ENCODE assay signal across 8 mouse cellular contexts in the genomic region with DNA sequence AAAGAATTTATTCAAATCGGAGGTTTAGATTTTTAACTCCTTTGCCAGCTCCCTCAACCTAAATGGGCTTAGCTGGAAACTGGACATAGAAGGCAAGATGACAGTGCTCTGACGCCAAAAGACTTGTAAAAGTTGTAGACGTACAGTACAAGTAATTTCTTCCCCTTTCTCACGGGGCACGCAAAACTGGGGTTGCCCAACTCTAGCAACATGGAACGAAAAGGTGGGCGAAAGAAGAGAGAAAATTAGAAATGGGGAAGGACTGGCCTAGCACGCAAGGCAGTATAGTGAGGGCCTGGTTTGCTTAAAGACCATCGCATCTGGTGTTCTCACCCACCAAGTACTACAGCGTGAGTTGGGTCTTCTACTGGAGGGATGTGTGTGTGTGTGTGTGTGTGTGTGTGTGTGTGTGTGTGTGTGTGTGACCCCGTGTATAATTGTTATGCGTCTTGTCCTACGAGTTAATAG. TPM values are rescaled to one million over a fixed set of nuclear protein-coding genes. Genes with fewer than 3 reads are reported as not detected.
DNase-seq lines count a peak whose midpoint lies in the region; ATAC-seq and TF ChIP-seq lines count a peak whose summit lies in the region.

No protein-coding gene starts in this region.

- peak; percentile 2; the same call in 1 of the 2 replicates for ATAC-seq in forebrain, embryonic 12.5 days (ENCODE audit: low FRiP score)
- ATAC-seq in liver, embryonic 12.5 days, result no peak
- no peak for ATAC-seq in neural tube, embryonic 15.5 days (ENCODE audit: low FRiP score)

- peak overlapping the region; percentile 87 for H3K4me2 ChIP-seq in forebrain, embryonic 12.5 days
- H3K4me2 ChIP-seq in liver, embryonic 12.5 days, result peak overlapping the region; percentile 99
- peak overlapping the region; percentile 94 for H3K4me2 ChIP-seq in neural tube, embryonic 15.5 days

- 40% methylated on average over 13 of the region's 13 CpGs for WGBS in forebrain, embryonic 12.5 days
- 23% methylated on average over 13 of the region's 13 CpGs for WGBS in liver, embryonic 12.5 days (ENCODE audit: insufficient replicate concordance)
- 47% methylated on average over 13 of the region's 13 CpGs for WGBS in neural tube, embryonic 15.5 days

- H3K27ac ChIP-seq in layer of hippocampus, adult 2 months, result peak overlapping the region; percentile 92; the same call in 1 of the 2 replicates
- no peak overlapping the region for H3K27ac ChIP-seq in forebrain, embryonic 12.5 days
- peak overlapping the region; percentile 87 for H3K27ac ChIP-seq in liver, embryonic 12.5 days
- no peak overlapping the region for H3K27ac ChIP-seq in neural tube, embryonic 15.5 days (replicated peaks)

- H3K9me3 ChIP-seq in forebrain, embryonic 12.5 days, result no peaks in the 10 kb centered on the region
- no peaks in the 10 kb centered on the region for H3K9me3 ChIP-seq in liver, embryonic 12.5 days (replicated peaks)
- H3K9me3 ChIP-seq in neural tube, embryonic 15.5 days (replicated peaks), result no peaks in the 10 kb centered on the region

- peaks cover 43% of the 10 kb centered on the region for H3K4me1 ChIP-seq in forebrain, embryonic 12.5 days
- peaks cover 68% of the 10 kb centered on the region for H3K4me1 ChIP-seq in liver, embryonic 12.5 days
- peaks cover 56% of the 10 kb centered on the region for H3K4me1 ChIP-seq in neural tube, embryonic 15.5 days

- DNase-seq in layer of hippocampus, adult 2 months (ENCODE audit: low spot score in 2 of 2), result no peak
- DNase-seq in layer of hippocampus, adult 9-10 months (ENCODE audit: low spot score), result no peak
- no peak for DNase-seq in layer of hippocampus, postnatal 25 days (ENCODE audit: extremely low spot score in 1 of 2, low spot score in 1 of 2)
- no peak for DNase-seq in adrenal gland, adult (ENCODE audit: inconsistent age in 2 of 2, low spot score in 1 of 2)
- no peak for DNase-seq in kidney, postnatal 36 days

- TF ChIP-seq CTCF in layer of hippocampus, adult 2 months (conservative IDR thresholded peaks at IDR 0.05), result no peak

- peaks cover 35% of the 10 kb centered on the region for H3K27me3 ChIP-seq in forebrain, embryonic 12.5 days
- H3K27me3 ChIP-seq in liver, embryonic 12.5 days (replicated peaks), result no peaks in the 10 kb centered on the region
- H3K27me3 ChIP-seq in neural tube, embryonic 15.5 days (replicated peaks), result peaks cover 34% of the 10 kb centered on the region

- peak overlapping the region; percentile 71 for H3K9ac ChIP-seq in forebrain, embryonic 12.5 days
- peak overlapping the region; percentile 82 for H3K9ac ChIP-seq in liver, embryonic 12.5 days
- H3K9ac ChIP-seq in neural tube, embryonic 15.5 days (replicated peaks), result peak overlapping the region; percentile 74

- peak overlapping the region; percentile 78; the same call in 1 of the 2 replicates for H3K4me3 ChIP-seq in layer of hippocampus, adult 2 months
- H3K4me3 ChIP-seq in forebrain, embryonic 12.5 days (replicated peaks), result peak overlapping the region; percentile 57
- H3K4me3 ChIP-seq in liver, embryonic 12.5 days, result peak overlapping the region; percentile 72
- H3K4me3 ChIP-seq in neural tube, embryonic 15.5 days (replicated peaks), result peak overlapping the region; percentile 60

- no peaks in the 10 kb centered on the region for H3K36me3 ChIP-seq in forebrain, embryonic 12.5 days (replicated peaks)
- H3K36me3 ChIP-seq in liver, embryonic 12.5 days, result peaks cover 4% of the 10 kb centered on the region; the same call in 1 of the 2 replicates
- H3K36me3 ChIP-seq in neural tube, embryonic 15.5 days, result no peaks in the 10 kb centered on the region

RNA-seq across cellular contexts. Expression of a gene that starts 0.7 kb away (rescaled TPM):
- total RNA-seq in layer of hippocampus, adult 2 months (2021), result 10 to 100 TPM; 16.5 to 19.9 TPM
- 12.1 and 13.9 TPM in 2 replicates for polyA plus RNA-seq in forebrain, embryonic 12.5 days (2016; fragmentation: Nextera tagmentation; extraction: Ambion mirVana)
- 34.6 and 35.5 TPM in 2 replicates for polyA plus RNA-seq in liver, embryonic 12.5 days (2016; fragmentation: Nextera tagmentation; extraction: Ambion mirVana)
- polyA plus RNA-seq in neural tube, embryonic 15.5 days (2015; fragmentation: Nextera tagmentation; extraction: Ambion mirVana), result 12.4 and 22.0 TPM in 2 replicates
- total RNA-seq in layer of hippocampus, postnatal 25 days (2021), result 10 to 100 TPM; 11.8 to 18.6 TPM

RNA-seq across cellular contexts. Expression of a gene that starts 20.2 kb away (rescaled TPM):
- total RNA-seq in layer of hippocampus, adult 2 months (2021), result 10 to 100 TPM; 49.4 to 50.4 TPM
- 21.5 and 25.4 TPM in 2 replicates for polyA plus RNA-seq in forebrain, embryonic 12.5 days (2016; fragmentation: Nextera tagmentation; extraction: Ambion mirVana)
- 15.0 and 15.8 TPM in 2 replicates for polyA plus RNA-seq in liver, embryonic 12.5 days (2016; fragmentation: Nextera tagmentation; extraction: Ambion mirVana)
- 39.0 and 39.7 TPM in 2 replicates for polyA plus RNA-seq in neural tube, embryonic 15.5 days (2015; fragmentation: Nextera tagmentation; extraction: Ambion mirVana)
- 10 to 100 TPM; 40.6 to 46.7 TPM for total RNA-seq in layer of hippocampus, postnatal 25 days (2021)

RNA-seq across cellular contexts. Expression of a gene that starts 28.1 kb away (rescaled TPM):
- 100 to 1,000 TPM; 123 to 136 TPM for total RNA-seq in layer of hippocampus, adult 2 months (2021)
- polyA plus RNA-seq in forebrain, embryonic 12.5 days (2016; fragmentation: Nextera tagmentation; extraction: Ambion mirVana), result 139 and 146 TPM in 2 replicates
- 50.2 and 53.6 TPM in 2 replicates for polyA plus RNA-seq in liver, embryonic 12.5 days (2016; fragmentation: Nextera tagmentation; extraction: Ambion mirVana)
- polyA plus RNA-seq in neural tube, embryonic 15.5 days (2015; fragmentation: Nextera tagmentation; extraction: Ambion mirVana), result 102 and 107 TPM in 2 replicates
- 100 to 1,000 TPM; 118 to 134 TPM for total RNA-seq in layer of hippocampus, postnatal 25 days (2021)

Comparison
In these comparisons a context has a peak if more than half of its experiments do, and no peak if none do; other contexts are left out.
1. H3K27ac ChIP-seq: peak in layer of hippocampus, adult 2 months (single experiment) and liver, embryonic 12.5 days (single experiment); none in forebrain, embryonic 12.5 days (single experiment) and neural tube, embryonic 15.5 days (single experiment).
2. Peak in every context shown above with its lines, with median percentiles within 50 percentile points of each other: H3K4me3 ChIP-seq, H3K4me2 ChIP-seq and H3K9ac ChIP-seq.